Mouse (Mus musculus): ENCODE data around the gene Gm11168. TPM values are rescaled to one million over a fixed set of nuclear protein-coding genes. Genes with fewer than 3 reads are reported as not detected.
A peak's percentile ranks its signal among the peaks of the same experiment; 100 is the strongest.
"Not testable (repeated sequence)": the region's sequence is repeated elsewhere in the genome, so short reads cannot be mapped to it uniquely, and the experiment has no call there.

Gene Gm11168
- polyA plus RNA-seq, 1 experiment from 2014 or later: not detected

DNA sequence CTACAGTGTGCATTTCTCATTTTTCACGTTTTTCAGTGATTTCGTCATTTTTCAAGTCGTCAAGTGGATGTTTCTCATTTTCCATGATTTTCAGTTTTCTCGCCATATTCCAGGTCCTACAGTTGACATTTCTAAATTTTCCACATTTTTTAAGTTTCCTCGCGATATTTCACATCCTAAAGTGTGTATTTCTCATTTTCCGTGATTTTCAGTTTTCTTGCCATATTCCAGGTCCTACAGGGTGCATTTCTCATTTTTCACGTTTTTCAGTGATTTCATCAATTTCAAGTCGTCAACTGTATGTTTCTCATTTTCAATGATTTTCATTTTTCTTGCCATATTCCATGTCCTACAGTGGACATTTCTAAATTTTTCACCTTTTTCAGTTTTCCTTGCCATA lies 12.2 kb downstream of the Gm11168 start, which contains the start of gene Gm10720:
Gene Gm10720 (plus strand): TSS at position 301 of the 400 bp plus-strand sequence.
- not testable (repeated sequence) for H3K27ac ChIP-seq (ENCODE audit: low read depth); ATAC-seq (ENCODE audit: insufficient read depth); H3K9me3 ChIP-seq (ENCODE audit: low read depth, low read length); H3K9ac ChIP-seq; H3K4me2 ChIP-seq; H3K36me3 ChIP-seq (ENCODE audit: insufficient read depth); H3K4me3 ChIP-seq (ENCODE audit: low read depth, low read length); DNase-seq; H3K4me1 ChIP-seq (ENCODE audit: insufficient read depth); H3K27me3 ChIP-seq (ENCODE audit: insufficient read depth, low read length)
- WGBS: 61% methylated on average over 4 of the region's 9 CpGs

DNA sequence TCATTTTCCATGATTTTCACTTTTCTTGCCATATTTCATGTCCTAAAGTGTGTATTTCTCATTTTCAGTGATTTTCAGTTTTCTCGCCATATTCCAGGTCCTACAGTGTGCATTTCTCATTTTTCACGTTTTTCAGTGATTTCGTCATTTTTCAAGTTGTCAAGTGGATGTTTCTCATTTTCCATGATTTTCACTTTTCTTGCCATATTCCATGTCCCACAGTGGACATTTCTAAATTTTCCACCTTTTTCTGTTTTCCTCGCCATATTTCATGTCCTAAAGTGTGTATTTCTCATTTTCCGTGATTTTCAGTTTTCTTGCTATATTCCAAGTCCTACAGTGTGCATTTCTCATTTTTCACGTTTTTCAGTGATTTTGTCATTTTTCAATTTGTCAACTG lies 12.8 kb downstream of the Gm11168 start:
- H3K9ac ChIP-seq; H3K4me2 ChIP-seq; DNase-seq; H3K4me1 ChIP-seq (ENCODE audit: insufficient read depth); H3K27ac ChIP-seq (ENCODE audit: low read depth); ATAC-seq (ENCODE audit: insufficient read depth); H3K27me3 ChIP-seq (ENCODE audit: insufficient read depth, low read length); H3K4me3 ChIP-seq (ENCODE audit: low read depth, low read length); H3K9me3 ChIP-seq (ENCODE audit: low read depth, low read length); H3K36me3 ChIP-seq (ENCODE audit: insufficient read depth): not testable (repeated sequence)
- WGBS: 62% methylated on average over 4 of the region's 6 CpGs

DNA sequence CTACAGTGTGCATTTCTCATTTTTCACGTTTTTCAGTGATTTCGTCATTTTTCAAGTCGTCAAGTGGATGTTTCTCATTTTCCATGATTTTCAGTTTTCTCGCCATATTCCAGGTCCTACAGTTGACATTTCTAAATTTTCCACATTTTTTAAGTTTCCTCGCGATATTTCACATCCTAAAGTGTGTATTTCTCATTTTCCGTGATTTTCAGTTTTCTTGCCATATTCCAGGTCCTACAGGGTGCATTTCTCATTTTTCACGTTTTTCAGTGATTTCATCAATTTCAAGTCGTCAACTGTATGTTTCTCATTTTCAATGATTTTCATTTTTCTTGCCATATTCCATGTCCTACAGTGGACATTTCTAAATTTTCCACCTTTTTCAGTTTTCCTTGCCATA lies 14.0 kb downstream of the Gm11168 start, which contains the start of gene Gm10719:
Gene Gm10719 (plus strand): TSS at position 301 of the 400 bp plus-strand sequence.
- not testable (repeated sequence) for ATAC-seq (ENCODE audit: insufficient read depth); H3K9ac ChIP-seq; H3K4me3 ChIP-seq (ENCODE audit: low read depth, low read length); H3K4me1 ChIP-seq (ENCODE audit: insufficient read depth); H3K27ac ChIP-seq (ENCODE audit: low read depth); H3K36me3 ChIP-seq (ENCODE audit: insufficient read depth); DNase-seq; H3K4me2 ChIP-seq; H3K27me3 ChIP-seq (ENCODE audit: insufficient read depth, low read length); H3K9me3 ChIP-seq (ENCODE audit: low read depth, low read length)
- no CpG with 5 or more reads among the region's 9 CpGs for WGBS

GRCm38 (mm10) chr9:3018944-3019343 lies 15.8 kb downstream of the Gm11168 start:
- not testable (repeated sequence) for H3K27me3 ChIP-seq (ENCODE audit: insufficient read depth, low read length); DNase-seq; H3K4me1 ChIP-seq (ENCODE audit: insufficient read depth); H3K36me3 ChIP-seq (ENCODE audit: insufficient read depth); H3K9me3 ChIP-seq (ENCODE audit: low read depth, low read length); H3K4me3 ChIP-seq (ENCODE audit: low read depth, low read length); H3K9ac ChIP-seq; H3K27ac ChIP-seq (ENCODE audit: low read depth); ATAC-seq (ENCODE audit: insufficient read depth); H3K4me2 ChIP-seq
- WGBS: 69% methylated on average over 9 of the region's 9 CpGs

DNA sequence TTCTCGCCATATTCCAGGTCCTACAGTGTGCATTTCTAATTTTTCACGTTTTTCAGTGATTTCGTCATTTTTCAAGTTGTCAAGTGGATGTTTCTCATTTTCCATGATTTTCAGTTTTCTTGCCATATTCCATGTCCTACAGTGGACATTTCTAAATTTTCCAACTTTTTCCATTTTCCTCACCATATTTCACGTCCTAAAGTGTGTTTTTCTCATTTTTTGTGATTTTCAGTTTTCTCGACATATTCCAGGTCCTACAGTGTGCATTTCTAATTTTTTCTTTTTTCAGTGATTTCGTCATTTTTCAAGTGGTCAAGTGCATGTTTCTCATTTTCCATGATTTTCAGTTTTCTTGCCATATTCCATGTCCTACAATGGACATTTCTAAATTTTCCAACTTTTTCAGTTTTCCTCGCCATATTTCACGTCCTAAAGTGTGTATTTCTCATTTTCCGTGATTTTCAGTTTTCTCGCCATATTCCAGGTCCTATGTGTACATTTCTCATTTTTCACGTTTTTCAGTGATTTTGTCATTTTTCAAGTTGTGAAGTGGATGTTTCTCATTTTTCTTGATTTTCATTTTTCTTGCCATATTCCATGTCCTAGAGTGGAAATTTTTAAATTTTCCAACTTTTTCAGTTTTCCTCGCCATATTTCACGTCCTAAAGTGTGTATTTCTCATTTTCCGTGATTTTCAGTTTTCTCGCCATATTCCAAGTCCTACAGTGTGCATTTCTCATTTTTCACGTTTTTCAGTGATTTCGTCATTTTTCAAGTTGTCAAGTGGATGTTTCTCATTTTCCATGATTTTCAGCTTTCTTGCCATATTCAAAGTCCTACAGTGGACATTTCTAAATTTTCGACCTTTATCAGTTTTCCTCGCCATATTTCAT lies 16.9 kb downstream of the Gm11168 start:
- peak; percentile 68; the same call in 1 of the 2 replicates for ATAC-seq (ENCODE audit: insufficient read depth)
- not testable (repeated sequence) for H3K27me3 ChIP-seq (ENCODE audit: insufficient read depth, low read length); H3K27ac ChIP-seq (ENCODE audit: low read depth); DNase-seq; H3K9ac ChIP-seq; H3K4me2 ChIP-seq; H3K9me3 ChIP-seq (ENCODE audit: low read depth, low read length); H3K4me1 ChIP-seq (ENCODE audit: insufficient read depth); H3K36me3 ChIP-seq (ENCODE audit: insufficient read depth); H3K4me3 ChIP-seq (ENCODE audit: low read depth, low read length)
- 71% methylated on average over 11 of the region's 19 CpGs for WGBS

- H3K4me3 ChIP-seq (ENCODE audit: low read depth, low read length); H3K9ac ChIP-seq; H3K27ac ChIP-seq (ENCODE audit: low read depth); H3K9me3 ChIP-seq (ENCODE audit: low read depth, low read length); H3K27me3 ChIP-seq (ENCODE audit: insufficient read depth, low read length); H3K4me1 ChIP-seq (ENCODE audit: insufficient read depth); ATAC-seq (ENCODE audit: insufficient read depth); H3K4me2 ChIP-seq; H3K36me3 ChIP-seq (ENCODE audit: insufficient read depth): not testable (repeated sequence)
- peak; percentile 17 for DNase-seq
- 71% methylated on average over 9 of the region's 13 CpGs for WGBS
These were observed 19.3 kb downstream of the Gm11168 start for GRCm38 (mm10) chr9:3022316-3023008.

- H3K4me1 ChIP-seq (ENCODE audit: insufficient read depth); H3K4me3 ChIP-seq (ENCODE audit: low read depth, low read length); H3K27me3 ChIP-seq (ENCODE audit: insufficient read depth, low read length); H3K36me3 ChIP-seq (ENCODE audit: insufficient read depth); DNase-seq; H3K4me2 ChIP-seq; H3K9ac ChIP-seq; ATAC-seq (ENCODE audit: insufficient read depth); H3K9me3 ChIP-seq (ENCODE audit: low read depth, low read length); H3K27ac ChIP-seq (ENCODE audit: low read depth): not testable (repeated sequence)
- WGBS: 73% methylated on average over 9 of the region's 13 CpGs
These were observed 20.3 kb downstream of the Gm11168 start, which contains the start of gene Gm10718 for GRCm38 (mm10) chr9:3023312-3023984. Gm10718 (plus strand) TSS chr9:3023547.

- not testable (repeated sequence) for H3K27ac ChIP-seq (ENCODE audit: low read depth); H3K9ac ChIP-seq; H3K4me1 ChIP-seq (ENCODE audit: insufficient read depth); H3K9me3 ChIP-seq (ENCODE audit: low read depth, low read length); H3K4me2 ChIP-seq; DNase-seq; H3K36me3 ChIP-seq (ENCODE audit: insufficient read depth); ATAC-seq (ENCODE audit: insufficient read depth); H3K27me3 ChIP-seq (ENCODE audit: insufficient read depth, low read length); H3K4me3 ChIP-seq (ENCODE audit: low read depth, low read length)
- WGBS: 64% methylated on average over 15 of the region's 16 CpGs
These were observed 21.0 kb downstream of the Gm11168 start for GRCm38 (mm10) chr9:3023985-3024648.

DNA sequence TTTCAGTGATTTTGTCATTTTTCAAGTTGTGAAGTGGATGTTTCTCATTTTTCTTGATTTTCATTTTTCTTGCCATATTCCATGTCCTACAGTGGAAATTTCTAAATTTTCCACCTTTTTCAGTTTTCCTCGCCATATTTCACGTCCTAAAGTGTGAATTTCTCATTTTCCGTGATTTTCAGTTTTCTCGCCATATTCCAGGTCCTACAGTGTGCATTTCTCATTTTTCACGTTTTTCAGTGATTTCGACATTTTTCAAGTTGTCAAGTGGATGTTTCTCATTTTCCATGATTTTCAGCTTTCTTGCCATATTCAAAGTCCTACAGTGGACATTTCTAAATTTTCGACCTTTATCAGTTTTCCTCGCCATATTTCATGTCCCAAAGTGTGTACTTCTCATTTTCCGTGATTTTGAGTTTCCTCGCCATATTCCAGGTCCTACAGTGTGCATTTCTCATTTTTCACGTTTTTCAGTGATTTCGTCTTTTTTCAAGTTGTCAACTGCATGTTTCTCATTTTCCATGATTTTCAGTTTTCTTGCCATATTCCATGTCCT lies 21.8 kb downstream of the Gm11168 start, which contains the start of gene Gm10717:
Gene Gm10717 (plus strand): TSS at position 506 of the 556 bp plus-strand sequence.
- WGBS: 68% methylated on average over 12 of the region's 12 CpGs
- H3K9ac ChIP-seq; H3K36me3 ChIP-seq (ENCODE audit: insufficient read depth); ATAC-seq (ENCODE audit: insufficient read depth); H3K9me3 ChIP-seq (ENCODE audit: low read depth, low read length); H3K4me3 ChIP-seq (ENCODE audit: low read depth, low read length); DNase-seq; H3K4me2 ChIP-seq; H3K27me3 ChIP-seq (ENCODE audit: insufficient read depth, low read length); H3K4me1 ChIP-seq (ENCODE audit: insufficient read depth); H3K27ac ChIP-seq (ENCODE audit: low read depth): not testable (repeated sequence)
